Mouse (Mus musculus) induced T-regulatory cell, adult 2 months (primary cell): ENCODE data around the gene Nabp2.

ENCODE experiments used
- DNase-seq: peaks from one replicate; pipeline ENCODE4 v3.0.0-alpha.2; 2012; ENCODE audit warnings: low read depth

Nabp2 gene

GRCm38 (mm10) chr10:128429052-128429451, 17.8 kb upstream of the Nabp2 start:
- no peak for DNase-seq

- no peak for DNase-seq
Measured at GRCm38 (mm10) chr10:128425260-128425659, 14.0 kb upstream of the Nabp2 start.

- DNase-seq: peak; percentile 48
Measured at GRCm38 (mm10) chr10:128424604-128425003, 13.3 kb upstream of the Nabp2 start.

GRCm38 (mm10) chr10:128422426-128422825, 11.1 kb upstream of the Nabp2 start:
- DNase-seq: no peak

- DNase-seq: no peak
Measured at GRCm38 (mm10) chr10:128414848-128415247, 3.6 kb upstream of the Nabp2 start.

GRCm38 (mm10) chr10:128413076-128413475, 1.8 kb upstream of the Nabp2 start:
- no peak for DNase-seq

GRCm38 (mm10) chr10:128412558-128412957, 1.3 kb upstream of the Nabp2 start:
- DNase-seq: peak; percentile 17

- DNase-seq: no peak
Measured at GRCm38 (mm10) chr10:128412055-128412381, 726 bp upstream of the Nabp2 start.

GRCm38 (mm10) chr10:128410560-128410845, 789 bp downstream of the Nabp2 start:
- DNase-seq: peak; percentile 66

GRCm38 (mm10) chr10:128409692-128410559, 1.4 kb downstream of the Nabp2 start:
- DNase-seq: peak; percentile 99

- DNase-seq: peak; percentile 58
Measured at GRCm38 (mm10) chr10:128408591-128409535, 2.4 kb downstream of the Nabp2 start.

GRCm38 (mm10) chr10:128403931-128404330, 7.4 kb downstream of the Nabp2 start:
- no peak for DNase-seq

GRCm38 (mm10) chr10:128401638-128402037, 9.7 kb downstream of the Nabp2 start:
- DNase-seq: peak; percentile 22

GRCm38 (mm10) chr10:128401056-128401455, 10.2 kb downstream of the Nabp2 start, which contains the start of gene Slc39a5:
Gene Slc39a5 (minus strand): TSS chr10:128401229.
- no peak for DNase-seq

- no peak for DNase-seq
Measured at GRCm38 (mm10) chr10:128400338-128400737, 11.0 kb downstream of the Nabp2 start.

- DNase-seq: no peak
Measured at GRCm38 (mm10) chr10:128397466-128397865, 13.8 kb downstream of the Nabp2 start.

GRCm38 (mm10) chr10:128396716-128397264, 14.5 kb downstream of the Nabp2 start:
- no peak for DNase-seq

GRCm38 (mm10) chr10:128396017-128396673, 15.1 kb downstream of the Nabp2 start:
- DNase-seq: no peak

- no peak for DNase-seq
Measured at GRCm38 (mm10) chr10:128391850-128392249, 19.4 kb downstream of the Nabp2 start.

- DNase-seq: no peak
Measured at GRCm38 (mm10) chr10:128390366-128390765, 20.9 kb downstream of the Nabp2 start.

- no peak for DNase-seq
Measured at GRCm38 (mm10) chr10:128389570-128389969, 21.7 kb downstream of the Nabp2 start.

- no peak for DNase-seq
Measured at GRCm38 (mm10) chr10:128388941-128389340, 22.4 kb downstream of the Nabp2 start.
